Mouse (Mus musculus) layer of hippocampus, adult 18-20 months (tissue): Measurements from ENCODE around the gene Atic. TPM values are rescaled to one million over a fixed set of nuclear protein-coding genes. Genes with fewer than 3 reads are reported as not detected.

Experiments
- DNase-seq, 2 experiments: peaks; one replicate each; pipeline ENCODE4 v3.0.0; 2022; ENCODE audit warnings: low spot score in 2 of 2
- long read RNA-seq: library from polyadenylated mRNA; stranded (forward); transcript quantifications from one replicate; pipeline ENCODE4 v2.0.0, GENCODE M21; 2021
- total RNA-seq, 2 experiments: library from RNA; stranded (reverse); gene quantifications; 2 replicates each; pipeline ENCODE4 v1.2.3; 2021

Atic gene
- 10 to 100 TPM; 32.9 to 38.5 TPM for total RNA-seq
- long read RNA-seq, transcript Atic-201 (16 exons, 2,845 nt), result major isoform, 17 of 21 reads
- long read RNA-seq, partial matches to known transcripts, result 3 of 21 reads
- long read RNA-seq, other reads (novel, unspliced or antisense), result 1 of 21 reads

GRCm38 (mm10) chr1:71556688-71557612 is at the start of gene Atic:
Atic (plus strand) TSS chr1:71557150.
- DNase-seq, result peak; percentile 75 to 87

DNA sequence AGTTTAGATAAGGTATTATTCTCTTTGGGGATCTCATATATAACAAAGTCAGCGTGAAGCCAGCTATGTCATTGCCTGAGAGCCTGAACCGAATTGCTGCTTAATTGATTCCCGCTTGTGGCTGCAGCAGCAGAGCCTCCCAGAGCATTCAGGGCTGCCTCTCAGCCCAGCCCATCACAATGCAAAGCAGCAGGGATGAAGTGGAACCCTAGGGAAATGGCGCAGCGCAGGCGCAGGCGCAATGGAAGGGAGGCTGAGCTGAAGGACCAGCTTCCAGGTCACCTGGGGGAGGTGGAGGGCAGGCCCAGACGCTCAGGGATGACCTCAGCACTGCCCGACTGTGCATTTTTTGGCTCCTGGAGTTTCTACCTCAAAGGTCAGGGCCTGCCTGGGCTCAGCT is 49.7 kb upstream of the Atic start:
- no peak for DNase-seq

DNA sequence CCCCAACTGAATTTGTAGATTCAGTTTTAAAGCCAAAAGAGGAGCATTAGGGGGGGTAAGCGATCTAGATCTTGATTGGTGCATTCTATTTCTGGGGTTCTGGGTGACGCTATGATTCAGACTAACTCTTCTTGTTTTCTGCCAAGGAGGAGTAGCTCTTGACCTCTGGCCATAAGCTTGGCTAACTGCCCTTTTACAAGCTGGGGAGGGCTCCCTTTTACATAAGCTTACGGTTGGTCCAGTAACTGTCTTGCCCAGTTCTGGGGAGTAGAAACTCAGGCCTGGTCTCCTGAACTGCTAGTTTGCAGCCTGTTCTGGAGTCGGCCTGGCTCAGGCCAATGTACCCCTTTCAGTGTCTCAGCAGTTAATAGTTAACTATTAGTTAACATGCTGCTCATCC is 41.9 kb upstream of the Atic start:
- DNase-seq, result no peak

- DNase-seq, result no peak
These were observed 27.9 kb upstream of the Atic start for GRCm38 (mm10) chr1:71528808-71529648.

- DNase-seq, result no peak
These were observed 26.2 kb upstream of the Atic start for GRCm38 (mm10) chr1:71530779-71531178.

DNA sequence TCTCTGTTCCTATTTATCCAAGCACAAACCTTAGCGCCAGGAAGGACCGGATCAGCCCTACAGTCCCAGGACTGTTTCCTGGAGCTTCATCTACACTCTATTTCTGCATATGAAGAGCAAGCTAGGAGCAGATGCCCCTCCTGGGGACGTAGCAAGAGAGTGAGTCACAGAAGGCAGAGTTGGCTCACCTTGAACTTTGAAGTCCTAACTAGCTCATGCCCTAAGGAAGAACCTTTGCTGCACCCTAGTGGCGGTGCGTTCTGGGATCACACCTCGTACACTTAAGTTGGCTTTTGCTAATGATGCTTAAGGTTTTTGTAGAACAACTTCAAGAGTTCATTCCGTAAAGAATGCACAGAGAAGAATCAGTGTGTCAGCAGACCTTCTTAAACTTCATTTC is 25.3 kb upstream of the Atic start:
- DNase-seq, result peak in 1 of 2 experiments; percentile 29

DNA sequence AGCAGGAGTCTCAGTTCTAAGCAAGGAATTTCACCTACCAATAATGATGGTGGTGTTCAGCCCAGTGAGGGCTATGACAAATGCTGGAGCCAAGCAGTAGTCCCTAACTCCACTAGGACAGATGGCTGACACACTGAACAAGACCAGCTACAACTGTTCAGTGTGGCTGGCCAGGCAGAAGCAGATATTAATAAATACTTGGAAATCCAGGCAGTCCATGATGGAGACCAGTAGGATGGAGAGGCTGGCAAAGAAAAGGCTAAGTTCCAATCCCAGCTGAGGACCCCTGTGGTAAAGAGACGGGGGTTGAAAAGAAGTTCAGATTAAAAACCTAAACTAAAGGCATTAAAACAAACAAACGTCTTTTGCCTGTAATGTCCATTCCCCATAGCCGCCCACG is 17.3 kb upstream of the Atic start:
- no peak for DNase-seq

DNA sequence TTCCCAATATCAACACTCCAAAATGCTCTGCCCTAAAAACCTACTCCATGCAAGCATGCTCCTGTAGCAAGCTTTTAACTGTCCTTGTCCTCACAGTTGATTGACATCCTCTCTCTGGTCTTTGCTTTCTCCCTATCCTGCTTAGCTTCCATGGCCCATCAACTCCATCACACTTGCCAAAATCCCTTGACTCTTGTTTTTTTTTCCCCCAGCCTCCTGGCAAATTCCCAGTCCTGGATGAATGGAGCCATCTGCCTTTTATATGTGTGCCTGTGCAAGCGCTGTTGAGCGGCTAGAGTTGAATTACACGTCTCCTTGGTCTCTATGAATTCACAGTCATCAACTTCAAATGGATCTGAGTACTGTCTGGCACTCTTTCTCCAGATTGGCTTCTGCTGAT is 16.5 kb upstream of the Atic start:
- peak in 1 of 2 experiments; percentile 20 for DNase-seq

DNA sequence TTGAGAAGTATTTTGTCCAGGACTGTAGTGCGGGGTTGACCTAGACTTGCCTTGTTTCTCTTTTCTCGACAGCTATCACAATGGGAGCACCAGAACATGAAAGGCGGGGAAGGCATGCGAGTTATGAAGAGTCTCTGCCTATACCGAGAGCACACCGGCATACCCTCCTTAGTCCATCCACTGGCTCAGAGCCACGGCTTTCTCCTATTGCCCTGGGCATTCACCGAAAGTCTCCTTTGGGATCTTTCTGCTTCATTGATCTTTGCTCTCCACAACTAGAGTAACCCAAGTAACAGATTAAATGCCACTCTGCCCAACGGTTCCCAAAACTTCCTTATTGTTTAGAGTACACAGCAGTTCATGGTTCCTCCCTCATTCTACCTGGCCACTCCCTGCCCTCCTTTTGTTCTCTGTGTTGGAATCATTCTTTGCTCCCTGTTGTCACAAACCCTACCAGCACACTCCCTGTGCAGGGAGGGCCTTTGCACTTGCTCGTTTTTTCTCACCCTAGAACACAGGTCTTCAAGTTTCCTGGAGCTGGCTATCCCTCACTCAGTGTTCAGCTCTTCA is 6.2 kb upstream of the Atic start:
- no peak for DNase-seq

- no peak for DNase-seq
These were observed 3.7 kb downstream of the Atic start for GRCm38 (mm10) chr1:71560626-71561025.

- no peak for DNase-seq
These were observed 7.3 kb downstream of the Atic start for GRCm38 (mm10) chr1:71564291-71564690.

DNA sequence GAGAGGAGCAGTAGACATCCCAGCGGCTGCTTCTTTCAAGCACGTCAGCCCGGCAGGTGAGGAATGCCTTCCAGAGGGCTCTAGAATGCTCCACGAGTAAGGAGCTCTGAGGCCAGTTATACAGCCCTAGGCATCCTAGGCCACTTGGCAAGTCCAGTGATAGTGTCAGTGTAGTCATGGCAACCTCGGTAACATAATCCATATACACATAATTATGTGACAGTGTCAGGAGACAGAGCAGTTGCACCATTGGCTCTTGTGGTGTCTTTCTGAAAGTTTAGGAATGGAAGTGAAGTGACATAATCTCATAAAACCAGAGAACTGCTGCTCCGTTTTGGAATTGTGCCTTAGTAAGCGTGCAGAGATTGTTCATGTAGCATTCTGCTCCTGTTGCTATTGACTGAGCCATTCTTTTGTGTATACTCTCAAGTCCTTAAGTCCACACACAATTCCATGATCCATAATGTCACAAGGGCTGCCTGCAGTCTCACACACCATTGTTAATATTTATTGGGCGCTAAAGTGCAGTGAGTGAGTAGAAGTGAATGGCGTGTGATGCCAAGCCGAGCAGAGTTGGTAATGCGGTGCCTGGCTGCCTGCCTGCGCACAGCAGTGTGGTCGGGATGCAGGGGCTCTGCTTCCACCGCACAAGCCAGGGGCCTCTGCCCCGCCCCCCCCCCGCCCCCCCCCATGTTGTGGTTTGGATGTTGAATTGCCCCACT is 11.1 kb downstream of the Atic start:
- no peak for DNase-seq

DNA sequence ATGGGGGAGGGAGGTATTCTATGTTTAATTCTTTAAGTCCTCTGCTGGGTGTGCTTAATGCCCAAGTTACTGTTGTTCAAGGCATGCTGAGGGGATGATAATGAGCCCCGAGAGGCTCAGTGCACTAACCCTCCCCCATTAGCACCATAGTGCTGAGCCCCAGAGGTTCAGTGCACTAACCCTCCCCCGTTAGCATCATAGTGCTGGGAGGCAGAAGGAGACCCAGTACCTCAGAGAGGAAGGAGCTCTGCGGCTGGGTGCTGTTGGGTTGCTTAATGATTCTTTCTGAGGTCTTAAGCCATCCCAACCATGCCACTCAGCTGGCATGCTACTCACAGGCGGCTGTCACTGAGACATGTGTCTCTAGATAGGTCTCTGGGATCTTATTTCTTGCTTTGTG is 13.2 kb downstream of the Atic start:
- no peak for DNase-seq

- DNase-seq, result no peak
These were observed 19.0 kb downstream of the Atic start for GRCm38 (mm10) chr1:71575987-71576386.

DNA sequence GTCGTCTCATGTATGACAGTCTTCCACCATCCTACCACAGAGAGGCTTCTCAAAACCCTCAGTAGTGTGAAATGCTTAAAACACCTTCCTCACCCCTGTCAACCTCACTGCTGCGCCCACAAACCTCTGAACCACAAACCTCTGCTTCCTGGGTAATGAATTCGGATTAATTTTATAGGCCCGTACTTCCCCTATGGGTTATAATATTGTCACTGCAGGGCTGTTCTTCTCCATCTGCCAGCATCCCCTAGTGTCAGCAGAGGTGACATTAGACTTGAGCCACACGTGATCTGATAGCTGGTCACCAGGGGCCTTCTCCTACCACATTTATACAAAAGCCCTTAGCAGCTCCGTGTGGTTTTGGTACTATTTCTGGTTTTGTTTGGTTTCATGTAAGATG is 19.9 kb downstream of the Atic start:
- no peak for DNase-seq

DNA sequence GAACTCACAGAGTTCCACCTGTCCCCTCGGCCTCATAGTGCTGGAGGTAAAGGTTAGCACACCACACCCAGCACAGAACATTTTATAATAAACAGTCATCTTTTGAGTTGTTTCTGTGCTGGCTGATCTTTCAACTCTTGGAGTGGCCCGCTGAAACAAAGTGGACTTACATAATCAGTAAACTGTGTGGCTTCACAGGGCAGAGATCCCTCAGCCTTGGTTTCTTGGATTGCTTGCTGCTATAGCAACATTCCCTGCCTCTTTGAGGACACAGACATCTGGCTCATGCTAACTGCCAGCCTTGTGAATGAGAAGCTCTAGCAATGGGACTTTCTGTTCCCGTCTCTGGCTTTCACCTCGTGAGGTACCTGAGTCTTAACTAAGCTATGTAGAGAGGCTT is 22.6 kb downstream of the Atic start:
- DNase-seq, result no peak

- no peak for DNase-seq
These were observed 23.5 kb downstream of the Atic start for GRCm38 (mm10) chr1:71580408-71580807.

- no peak for DNase-seq
These were observed 26.4 kb downstream of the Atic start for GRCm38 (mm10) chr1:71583302-71583701.

GRCm38 (mm10) chr1:71583900-71584299 is 26.9 kb downstream of the Atic start:
- DNase-seq, result no peak

DNA sequence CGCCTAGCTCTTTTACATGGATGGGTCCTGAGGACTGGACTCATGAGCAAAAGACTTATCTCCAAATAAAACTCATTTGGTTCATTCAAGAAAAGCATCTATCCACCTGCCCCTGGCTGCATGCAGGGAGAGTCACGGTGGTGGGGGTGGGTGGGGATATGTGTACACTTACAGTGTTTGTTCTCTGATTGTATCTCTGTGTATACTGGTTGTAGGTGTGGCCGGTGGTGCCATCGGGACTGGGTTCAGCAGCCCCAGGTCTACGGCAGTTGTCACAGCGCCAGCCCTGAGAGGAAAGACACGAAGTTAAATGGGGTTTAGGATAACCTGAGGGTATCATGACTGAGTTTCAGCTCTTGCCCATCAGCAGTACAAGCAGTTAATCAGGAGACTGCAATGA is 29.7 kb downstream of the Atic start:
- DNase-seq, result no peak

- DNase-seq, result no peak
These were observed 33.1 kb downstream of the Atic start for GRCm38 (mm10) chr1:71590038-71590437.
